In the genomic region with DNA sequence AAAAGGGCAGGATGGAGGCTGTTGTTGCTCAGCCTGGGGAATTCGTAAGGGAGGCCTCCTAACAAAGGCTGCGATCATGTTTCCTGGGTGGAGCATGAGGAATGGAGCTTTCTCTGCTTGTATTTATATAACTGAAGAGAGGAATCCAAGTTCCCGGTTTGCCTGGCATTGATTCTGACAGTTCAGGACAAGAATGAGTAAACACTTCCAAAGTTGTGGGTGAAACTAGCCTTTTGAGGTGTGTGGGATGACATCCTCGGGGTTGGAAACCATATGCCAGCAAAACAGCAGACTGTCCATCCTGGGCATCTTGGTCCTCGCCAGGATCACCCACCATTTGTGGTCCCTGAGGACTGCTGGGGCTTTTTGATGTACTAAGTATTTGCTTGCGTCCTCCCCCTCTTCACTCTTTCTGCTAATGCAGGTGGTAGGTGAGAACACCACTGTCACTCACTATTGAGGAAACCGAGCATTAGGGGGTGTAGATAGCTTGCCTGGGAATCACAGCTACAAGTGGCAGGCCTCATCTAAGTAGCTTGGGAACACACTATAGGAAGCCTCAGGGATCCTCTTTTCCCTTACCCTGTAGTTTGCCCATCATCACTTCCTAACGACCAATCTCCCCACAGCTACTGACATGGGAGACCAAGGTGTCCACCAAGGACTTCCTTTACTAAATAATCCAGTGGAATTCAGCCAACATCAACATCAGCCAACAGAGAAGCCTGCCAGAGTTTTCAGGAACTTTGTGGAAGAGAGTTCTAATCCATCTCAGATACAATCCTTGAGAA, we compare ENCODE assay signal across 19 mouse cellular contexts.
DNase-seq lines count a peak whose midpoint lies in the region; ATAC-seq and TF ChIP-seq lines count a peak whose summit lies in the region.
"Had no signal": no experiment of that assay in that cellular context is flagged by ENCODE, and none has a peak within 500 bp of the region (broad histone marks: within the 10 kb centered on the region; RNA-seq: fewer than 3 reads in every experiment).

No protein-coding gene starts in this region.

- no peak for ATAC-seq in lung, embryonic 15.5 days (ENCODE audit: borderline replicate concordance, extremely low read depth, low FRiP score, low TSS enrichment)
- ATAC-seq in embryonic facial prominence, embryonic 15.5 days (ENCODE audit: insufficient number of reproducible peaks, low FRiP score, low TSS enrichment, low read depth) = no peak
- ATAC-seq: intestine, embryonic 15.5 days; midbrain, embryonic 15.5 days had no signal

- no peaks in the 10 kb centered on the region for H3K36me3 ChIP-seq in kidney, adult 2 months (ENCODE audit: control insufficient read depth, insufficient read depth, low read length)
- H3K36me3 ChIP-seq in lung, embryonic 15.5 days = no peaks in the 10 kb centered on the region
- no peaks in the 10 kb centered on the region for H3K36me3 ChIP-seq in embryonic facial prominence, embryonic 15.5 days
- H3K36me3 ChIP-seq: embryonic facial prominence, embryonic 12.5 days; forebrain, embryonic 10.5 days; hindbrain, embryonic 13.5 days; intestine, embryonic 15.5 days; midbrain, embryonic 15.5 days had no signal

- no peaks in the 10 kb centered on the region; the same call in 1 of the 2 replicates for H3K4me1 ChIP-seq in kidney, adult 2 months (ENCODE audit: control insufficient read depth, insufficient read depth, low read length)
- H3K4me1 ChIP-seq in lung, embryonic 15.5 days = peaks cover 17% of the 10 kb centered on the region
- H3K4me1 ChIP-seq in lung, adult 2 months (ENCODE audit: control insufficient read depth, insufficient read depth, low read length) = peaks cover 5% of the 10 kb centered on the region; the same call in 1 of the 2 replicates
- peaks cover 15% of the 10 kb centered on the region for H3K4me1 ChIP-seq in embryonic facial prominence, embryonic 15.5 days
- H3K4me1 ChIP-seq: forebrain, embryonic 10.5 days; intestine, embryonic 15.5 days; midbrain, embryonic 15.5 days had no signal

- no peaks in the 10 kb centered on the region for H3K9me3 ChIP-seq in lung, embryonic 15.5 days
- H3K9me3 ChIP-seq in embryonic facial prominence, embryonic 15.5 days (replicated peaks) = 0 out of 2 replicates have a peak, but pooled peaks cover 4% of the 10 kb centered on the region
- H3K9me3 ChIP-seq: hindbrain, embryonic 13.5 days; intestine, embryonic 15.5 days; midbrain, embryonic 15.5 days had no signal

- TF ChIP-seq POLR2A in kidney, adult 2 months (IDR thresholded peaks at IDR 0.05; ENCODE audit: low read depth, low read length) = no peak
- TF ChIP-seq POLR2A in lung, adult 2 months (IDR thresholded peaks at IDR 0.05; ENCODE audit: borderline replicate concordance, extremely low read depth, low read depth, low read length) = no peak

- no peak overlapping the region for H3K4me2 ChIP-seq in lung, embryonic 15.5 days
- no peak overlapping the region for H3K4me2 ChIP-seq in embryonic facial prominence, embryonic 15.5 days (replicated peaks)
- H3K4me2 ChIP-seq: embryonic facial prominence, embryonic 12.5 days; hindbrain, embryonic 13.5 days; intestine, embryonic 15.5 days; liver, embryonic 11.5 days; midbrain, embryonic 15.5 days had no signal

- peak; percentile 14 for DNase-seq in kidney, adult 2 months
- DNase-seq in kidney, postnatal 25 days = no peak
- DNase-seq in lung, adult 2 months = no peak
- peak; percentile 20 for DNase-seq in lung, postnatal 36 days
- DNase-seq in yolk sac, embryonic 10.5 days (ENCODE audit: low spot score) = no peak
- DNase-seq: cerebellum, adult 11-12 months; cerebellum, postnatal 36 days; heart, postnatal 10 days; kidney, postnatal 36 days; thymus, postnatal 4 days had no signal

- no peaks in the 10 kb centered on the region for H3K27me3 ChIP-seq in kidney, adult 2 months (replicated peaks; ENCODE audit: control insufficient read depth, insufficient read depth, low read length)
- no peaks in the 10 kb centered on the region for H3K27me3 ChIP-seq in lung, embryonic 15.5 days
- no peaks in the 10 kb centered on the region for H3K27me3 ChIP-seq in embryonic facial prominence, embryonic 15.5 days
- H3K27me3 ChIP-seq: embryonic facial prominence, embryonic 12.5 days; hindbrain, embryonic 13.5 days; intestine, embryonic 15.5 days; midbrain, embryonic 15.5 days had no signal

- 64% methylated on average over 8 of the region's 8 CpGs for WGBS in kidney, adult 2 months
- 43% methylated on average over 8 of the region's 8 CpGs for WGBS in lung, embryonic 15.5 days
- whole genome bisulfite sequencing in lung, adult 2 months = 48% methylated on average over 8 of the region's 8 CpGs
- 59% methylated on average over 8 of the region's 8 CpGs for WGBS in embryonic facial prominence, embryonic 15.5 days

- no peak for TF ChIP-seq CTCF in kidney, adult 2 months (conservative IDR thresholded peaks at IDR 0.05; ENCODE audit: insufficient read depth, insufficient read length, low read depth, low read length)
- TF ChIP-seq CTCF in lung, adult 2 months (IDR thresholded peaks at IDR 0.05; ENCODE audit: insufficient read depth, low read length) = no peak

- H3K4me3 ChIP-seq in kidney, adult 2 months (ENCODE audit: insufficient read depth, low read depth, low read length) = no peak overlapping the region
- no peak overlapping the region for H3K4me3 ChIP-seq in lung, embryonic 15.5 days
- H3K4me3 ChIP-seq in lung, adult 2 months (replicated peaks; ENCODE audit: extremely low read depth, low read depth, low read length) = no peak overlapping the region
- H3K4me3 ChIP-seq in embryonic facial prominence, embryonic 15.5 days (replicated peaks) = no peak overlapping the region
- H3K4me3 ChIP-seq: embryonic facial prominence, embryonic 12.5 days; forebrain, embryonic 10.5 days; hindbrain, embryonic 13.5 days; intestine, embryonic 15.5 days; midbrain, embryonic 15.5 days had no signal

- no peak overlapping the region for H3K27ac ChIP-seq in kidney, adult 2 months (ENCODE audit: insufficient read depth, low read depth, low read length)
- H3K27ac ChIP-seq in lung, embryonic 15.5 days = peak overlapping the region; percentile 11; the same call in 1 of the 2 replicates
- H3K27ac ChIP-seq in embryonic facial prominence, embryonic 15.5 days (replicated peaks) = 0 out of 2 replicates have a peak overlapping the region, but pooled peaks have one; percentile 28
- H3K27ac ChIP-seq: embryonic facial prominence, embryonic 12.5 days; forebrain, embryonic 10.5 days; hindbrain, embryonic 13.5 days; intestine, embryonic 15.5 days; macrophage; midbrain, embryonic 15.5 days had no signal

- H3K9ac ChIP-seq in lung, embryonic 15.5 days = no peak overlapping the region
- H3K9ac ChIP-seq in embryonic facial prominence, embryonic 15.5 days = no peak overlapping the region
- H3K9ac ChIP-seq: embryonic facial prominence, embryonic 12.5 days; hindbrain, embryonic 13.5 days; intestine, embryonic 15.5 days; midbrain, embryonic 15.5 days had no signal

Comparison
In these comparisons a context has a peak if more than half of its experiments do, and no peak if none do; other contexts are left out.
1. DNase-seq: peak in kidney, adult 2 months (single experiment) and lung, postnatal 36 days (single experiment); none in kidney, postnatal 25 days (0 of 2), lung, adult 2 months (single experiment) and yolk sac, embryonic 10.5 days (single experiment).